Mouse (Mus musculus) gastrocnemius, postnatal 25 days (tissue): ENCODE measurements around the gene Fam47e. TPM values are rescaled to one million over a fixed set of nuclear protein-coding genes. Genes with fewer than 3 reads are reported as not detected.

ENCODE experiments used
- DNase-seq: peaks from one replicate; pipeline ENCODE4 v3.0.0; 2022
- total RNA-seq, 2 experiments: library from RNA; stranded (reverse); gene quantifications; 1 replicate in 1 of 2; 2 replicates in 1 of 2; pipeline ENCODE4 v1.2.3; 2021

Fam47e gene
- total RNA-seq, 2 experiments from 2014 or later: not detected

- peak; percentile 66 for DNase-seq
Measured at GRCm38 (mm10) chr5:92602691-92603690, 48.1 kb downstream of the Fam47e start, which contains the start of gene Stbd1. Stbd1 (plus strand) TSS chr5:92603041.

DNA sequence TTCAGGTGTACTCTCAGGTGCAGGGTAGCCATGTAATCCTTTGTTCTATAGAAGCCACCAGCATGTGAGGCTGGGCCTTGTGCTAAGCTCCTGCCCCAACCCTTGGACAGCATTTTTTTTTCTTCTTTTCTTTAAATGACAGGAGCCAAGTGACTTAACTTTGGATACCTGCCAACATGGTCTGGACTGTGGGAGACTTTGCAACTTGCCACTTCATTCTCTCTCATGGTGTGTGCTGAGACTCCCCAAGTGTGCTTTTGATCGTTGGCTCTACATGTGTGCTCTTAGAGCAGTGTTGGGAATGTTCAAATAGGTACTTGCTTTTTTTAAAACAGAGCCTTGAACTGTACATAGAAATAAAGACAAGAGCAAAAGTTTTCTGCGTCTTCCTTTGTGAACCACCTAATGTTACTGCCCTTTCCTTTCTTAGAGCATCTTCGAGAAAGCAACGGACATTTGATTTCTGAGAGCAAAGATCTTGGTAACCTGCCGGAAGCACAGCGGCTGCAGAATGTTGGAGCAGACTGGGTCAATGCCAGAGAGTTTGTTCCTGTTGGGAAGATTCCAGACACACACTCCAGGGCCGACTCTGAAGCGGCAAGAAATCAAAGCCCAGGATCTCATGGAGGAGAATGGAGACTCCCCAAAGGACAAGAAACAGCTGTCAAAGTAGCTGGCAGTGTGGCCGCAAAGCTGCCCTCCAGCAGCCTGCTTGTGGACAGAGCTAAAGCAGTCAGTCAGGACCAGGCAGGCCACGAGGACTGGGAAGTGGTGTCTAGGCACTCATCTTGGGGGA, 49.8 kb downstream of the Fam47e start:
- DNase-seq: no peak

GRCm38 (mm10) chr5:92607492-92608229, 52.8 kb downstream of the Fam47e start:
- no peak for DNase-seq

DNA sequence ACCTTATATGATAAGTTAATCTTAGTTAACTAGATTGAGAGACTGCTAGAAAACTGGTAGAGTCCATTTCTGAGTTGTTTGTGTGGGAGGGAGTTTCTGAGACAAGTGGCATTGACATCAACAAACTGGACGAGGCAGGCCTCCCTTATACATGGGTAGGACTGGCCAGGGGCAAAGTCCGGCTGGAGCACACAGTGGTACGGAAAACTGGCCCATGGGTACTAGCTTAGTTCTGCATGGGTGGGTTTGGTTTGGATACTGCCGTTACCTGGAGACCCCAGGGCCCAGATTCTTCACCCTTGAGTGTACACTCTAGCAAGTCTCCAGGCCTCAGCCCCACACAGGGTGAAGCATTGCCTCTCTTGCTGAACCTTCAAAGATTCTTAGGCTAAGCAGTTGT, 57.9 kb downstream of the Fam47e start:
- no peak for DNase-seq

- no peak for DNase-seq
Measured at GRCm38 (mm10) chr5:92621883-92622282, 67.0 kb downstream of the Fam47e start.

DNA sequence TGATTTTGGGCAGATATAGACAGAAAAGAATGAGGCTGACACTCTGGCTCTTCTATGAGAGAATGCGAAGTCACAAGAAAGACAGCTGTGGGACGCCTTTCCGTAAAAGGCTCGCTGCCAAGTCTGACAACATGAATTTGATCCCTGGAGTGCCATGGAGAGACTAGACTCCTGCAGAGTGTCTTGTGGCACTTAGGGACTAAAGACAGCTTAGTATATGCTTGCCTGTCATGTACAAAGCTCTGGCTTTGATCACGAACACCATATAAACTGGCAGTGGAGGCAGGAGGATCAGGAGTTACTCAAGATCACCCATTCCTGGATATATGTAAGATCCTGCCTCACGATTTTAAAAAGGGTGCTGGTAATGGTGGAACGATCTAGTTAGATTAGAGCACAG, 73.0 kb downstream of the Fam47e start:
- peak; percentile 24 for DNase-seq

- DNase-seq: no peak
Measured at GRCm38 (mm10) chr5:92633526-92633925, 78.7 kb downstream of the Fam47e start.

- no peak for DNase-seq
Measured at GRCm38 (mm10) chr5:92634916-92635315, 80.0 kb downstream of the Fam47e start.

DNA sequence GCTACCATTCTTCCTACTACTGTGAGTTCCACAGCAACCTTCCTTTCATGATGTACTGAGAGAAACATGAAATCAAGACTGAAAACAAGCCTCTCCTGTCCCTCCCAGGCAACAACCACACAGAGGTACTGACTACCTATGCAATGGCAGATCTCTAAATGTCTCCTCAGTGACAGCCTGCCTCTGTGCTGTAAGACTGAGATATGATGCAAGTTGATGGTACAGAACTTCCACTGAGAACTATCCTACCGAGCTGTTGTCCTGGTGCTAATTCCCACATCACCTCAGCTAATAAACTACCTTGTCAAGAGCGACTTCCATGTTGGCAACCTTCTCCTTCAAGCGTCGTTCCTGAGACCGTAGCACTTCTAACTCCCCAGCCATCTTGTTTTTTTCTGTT, 81.0 kb downstream of the Fam47e start:
- DNase-seq: no peak

GRCm38 (mm10) chr5:92640861-92641260, 86.0 kb downstream of the Fam47e start:
- DNase-seq: no peak

Other genes starting within 250 kb of the Fam47e start
- 10 to 100 TPM; 15.0 to 15.7 TPM for gene Sdad1, start 244.6 kb upstream of the Fam47e start, total RNA-seq
- gene Cxcl9, start 227.0 kb upstream of the Fam47e start, total RNA-seq: under 1 TPM; 0.20 to 0.86 TPM
- gene Art3, start 223.2 kb upstream of the Fam47e start, total RNA-seq: 100 to 1,000 TPM; 365 to 392 TPM
- gene Cxcl10, start 206.2 kb upstream of the Fam47e start, total RNA-seq: not detected
- gene Nup54, start 119.8 kb upstream of the Fam47e start, total RNA-seq: 1 to 10 TPM; 9.1 to 9.7 TPM
- 10 to 100 TPM; 61.8 to 69.2 TPM for gene Scarb2, start 48.2 kb upstream of the Fam47e start, total RNA-seq
- 10 to 100 TPM; 34.3 to 44.3 TPM for gene Stbd1, start 48.0 kb downstream of the Fam47e start, total RNA-seq
- under 1 TPM; 0.23 to 0.24 TPM for gene Ccdc158, start 120.2 kb downstream of the Fam47e start, total RNA-seq
- gene Shroom3, start 128.4 kb downstream of the Fam47e start, total RNA-seq: under 1 TPM; 0.23 to 0.40 TPM